Mouse (Mus musculus) B cell, adult 62 days (primary cell): ENCODE measurements around the gene Med24. TPM values are rescaled to one million over a fixed set of nuclear protein-coding genes. Genes with fewer than 3 reads are reported as not detected.

Source experiments
- total RNA-seq: library from RNA; stranded (reverse); gene quantifications from 4 replicates; pipeline ENCODE4 v1.2.4, GENCODE M21; 2023

The Med24 gene
- total RNA-seq: 86.9 to 95.7 TPM (median 92.9 TPM) in 4 replicates

DNA sequence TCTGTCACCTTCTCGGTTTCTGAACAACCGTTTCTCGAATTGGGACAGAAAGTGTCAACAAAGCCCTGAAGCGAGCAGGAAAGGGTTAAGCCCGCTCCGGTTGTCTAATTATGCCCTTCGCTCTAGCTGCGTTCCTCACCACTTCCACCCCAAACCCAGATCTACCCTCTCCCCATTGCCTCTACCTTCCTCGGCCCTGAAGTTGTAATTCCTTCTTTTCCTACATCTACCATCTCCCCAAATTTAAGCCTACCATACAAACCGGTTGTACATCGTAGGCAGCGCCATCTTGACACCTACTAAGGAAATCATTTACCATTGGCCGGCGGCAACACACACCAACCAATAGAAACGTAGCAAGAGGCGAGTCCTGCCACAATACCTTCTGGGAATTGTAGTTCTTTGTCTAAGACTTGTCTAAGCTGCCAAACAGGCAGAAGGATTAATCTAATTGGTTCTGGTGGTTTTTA lies at the start of gene Med24:
TSS of gene Med24 (minus strand) at position 317 of the 470 bp plus-strand sequence.

DNA sequence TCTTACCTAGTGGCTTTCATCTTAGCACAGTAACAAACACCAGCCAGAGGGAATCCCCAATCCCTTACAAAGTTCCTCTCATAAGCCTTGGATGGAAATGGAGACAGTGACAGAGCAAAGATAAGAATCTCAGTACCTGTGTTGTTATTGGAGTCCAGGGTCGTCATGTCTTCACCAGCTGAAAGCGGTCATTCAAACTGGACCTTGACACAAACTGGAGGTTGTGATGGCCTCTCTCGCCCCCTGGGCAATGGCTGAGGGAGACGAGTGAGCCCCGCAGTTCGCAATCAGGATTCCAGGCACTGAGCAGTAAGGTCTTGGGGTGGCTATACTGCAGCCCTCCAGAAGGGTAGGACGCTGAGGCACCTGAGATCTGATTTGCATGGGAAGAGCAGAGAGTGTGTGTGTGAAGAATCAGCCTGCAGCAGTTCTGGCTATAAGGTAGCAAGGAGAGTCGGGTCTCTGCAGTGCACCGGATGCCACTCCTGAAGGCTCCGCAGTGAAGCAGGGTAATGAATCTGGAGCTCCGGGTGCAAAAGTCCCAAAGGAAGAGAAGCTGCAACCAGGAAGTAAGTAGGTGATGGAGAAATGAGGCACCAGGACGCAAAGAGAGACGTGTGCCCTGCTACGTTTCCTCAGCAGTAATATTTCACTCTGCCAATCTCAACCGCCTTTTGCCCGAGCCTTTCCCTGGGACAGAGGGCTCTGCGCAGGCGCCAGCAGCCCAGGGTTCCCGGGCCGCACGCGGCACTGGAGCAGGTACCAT lies 45.5 kb upstream of the Med24 start, which contains the start of gene Nr1d1:
TSS of gene Nr1d1 (minus strand) at position 752 of the 766 bp plus-strand sequence.

GRCm38 (mm10) chr11:98740393-98741050 lies 11.3 kb upstream of the Med24 start, which contains the start of gene Thra:
Thra (plus strand) TSS chr11:98740638.

DNA sequence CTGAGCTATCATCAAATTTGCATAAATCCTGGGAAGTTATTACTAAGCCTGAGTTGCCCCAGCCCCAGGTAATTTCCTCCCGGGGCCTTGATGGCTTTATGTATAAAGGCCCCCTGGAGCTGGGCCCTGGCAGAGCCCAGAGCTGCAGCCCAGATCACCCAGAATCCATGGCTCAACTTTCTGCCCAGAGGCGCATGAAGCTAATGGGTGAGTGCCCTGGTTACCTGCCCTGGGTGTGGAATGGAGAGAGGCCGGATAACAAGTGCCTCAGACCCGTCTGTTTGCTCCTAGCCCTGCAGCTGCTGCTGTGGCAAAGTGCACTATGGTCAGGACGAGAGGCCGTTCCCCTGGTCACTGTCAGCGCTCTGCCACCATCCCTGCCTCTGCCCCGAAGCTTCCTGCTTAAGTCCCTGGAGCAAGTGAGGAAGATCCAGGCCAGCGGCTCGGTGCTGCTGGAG lies 28.0 kb downstream of the Med24 start, which contains the start of gene Csf3:
TSS of gene Csf3 (plus strand) at position 51 of the 458 bp plus-strand sequence.

DNA sequence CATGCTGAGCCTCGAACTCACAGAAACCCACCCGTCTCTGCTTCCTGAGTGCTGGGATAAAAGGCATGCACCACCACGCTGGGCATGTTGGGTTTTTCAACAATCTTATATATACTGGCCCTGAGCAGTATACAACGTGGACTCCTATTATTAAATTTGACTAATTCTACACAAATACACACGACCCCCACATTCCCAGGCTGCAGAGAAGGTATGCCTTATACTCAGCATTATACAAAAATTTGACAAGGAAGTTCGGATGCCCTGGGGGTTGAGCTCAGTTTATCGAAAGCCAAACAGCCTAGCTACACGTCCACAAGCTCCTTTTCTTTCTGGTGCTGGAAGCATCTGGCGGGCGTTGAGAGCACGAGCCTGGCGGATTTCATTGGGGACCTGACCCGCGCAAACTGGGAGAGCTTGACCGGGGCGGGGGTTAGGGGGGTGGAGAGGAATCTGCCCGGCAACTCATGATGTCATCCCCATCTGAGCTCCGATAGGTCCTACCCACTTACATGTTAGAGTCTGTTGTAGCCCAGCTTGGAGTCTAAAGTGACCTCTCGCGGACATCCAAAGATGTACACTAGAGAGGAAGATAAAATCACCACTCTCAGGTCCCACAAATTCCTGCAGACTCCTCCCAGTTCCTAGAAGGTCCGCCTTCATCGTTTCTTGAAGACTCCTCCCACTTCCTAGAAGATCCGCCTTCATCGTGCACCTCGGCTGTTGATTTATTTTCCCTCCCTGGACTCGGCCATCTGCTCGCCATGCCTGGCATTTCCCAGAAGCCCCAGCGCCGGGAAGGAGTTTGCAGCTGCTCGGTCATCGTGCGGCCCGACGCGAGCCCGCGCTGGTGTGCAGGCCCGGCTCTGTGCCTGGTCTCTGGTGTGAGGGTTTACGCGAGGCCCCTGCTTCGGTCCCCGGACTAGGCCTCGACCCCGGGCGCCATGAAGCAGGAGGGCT lies 47.2 kb downstream of the Med24 start, which contains the start of gene Psmd3:
TSS of gene Psmd3 (plus strand) at position 769 of the 960 bp plus-strand sequence.

GRCm38 (mm10) chr11:98664091-98664490 lies 65.1 kb downstream of the Med24 start, which contains the start of gene Gsdma:
Gsdma (plus strand) TSS chr11:98664351.

Other genes with a start within 250 kb of the Med24 start
- 582 to 682 TPM (median 633 TPM) in 4 replicates for gene Ikzf3, start 183.4 kb downstream of the Med24 start, total RNA-seq
- 4.6 to 9.1 TPM (median 5.9 TPM) in 4 replicates for gene Zpbp2, start 178.3 kb downstream of the Med24 start, total RNA-seq
- 16.0 to 19.1 TPM (median 17.6 TPM) in 4 replicates for gene Ormdl3, start 142.1 kb downstream of the Med24 start, total RNA-seq
- not detected in 4 replicates for gene Lrrc3c, start 131.1 kb downstream of the Med24 start, total RNA-seq
- gene Gm12355, start 103.8 kb downstream of the Med24 start, total RNA-seq: 29.4 to 36.1 TPM (median 32.5 TPM) in 4 replicates
- 0.37 TPM in 1 of 4 replicates, not detected in the others for gene Gsdma3, start 103.1 kb downstream of the Med24 start, total RNA-seq
- gene Gsdma2, start 82.7 kb downstream of the Med24 start, total RNA-seq: not detected in 4 replicates
- gene Gsdma, start 65.1 kb downstream of the Med24 start, total RNA-seq: not detected in 4 replicates
- gene Psmd3, start 46.9 kb downstream of the Med24 start, total RNA-seq: 70.0 to 78.6 TPM (median 73.2 TPM) in 4 replicates
- gene Csf3, start 28.2 kb downstream of the Med24 start, total RNA-seq: not detected in 4 replicates
- 8.0 to 11.4 TPM (median 10.3 TPM) in 4 replicates for gene Thra, start 11.2 kb upstream of the Med24 start, total RNA-seq
- 2.0 to 2.5 TPM (median 2.4 TPM) in 4 replicates for gene Nr1d1, start 45.9 kb upstream of the Med24 start, total RNA-seq
- gene Msl1, start 66.1 kb upstream of the Med24 start, total RNA-seq: 124 to 138 TPM (median 127 TPM) in 4 replicates
- 93.8 to 108 TPM (median 96.3 TPM) in 4 replicates for gene Casc3, start 75.5 kb upstream of the Med24 start, total RNA-seq
- gene Rapgefl1, start 107.3 kb upstream of the Med24 start, total RNA-seq: 1.4 to 3.0 TPM (median 2.3 TPM) in 4 replicates
- gene Wipf2, start 134.2 kb upstream of the Med24 start, total RNA-seq: 42.7 to 50.1 TPM (median 45.7 TPM) in 4 replicates
- gene Cdc6, start 178.4 kb upstream of the Med24 start, total RNA-seq: 1.1 to 2.4 TPM (median 1.3 TPM) in 4 replicates
- 114 to 123 TPM (median 116 TPM) in 4 replicates for gene Rara, start 198.4 kb upstream of the Med24 start, total RNA-seq